Mouse (Mus musculus) E14TG2a.4 (cell line): ENCODE measurements around the gene Gm20388.
A peak's percentile ranks its signal among the peaks of the same experiment; 100 is the strongest.
"Not testable (repeated sequence)": the region's sequence is repeated elsewhere in the genome, so short reads cannot be mapped to it uniquely, and the experiment has no call there.

Experiments used
- H3K27me3 ChIP-seq: 2 replicates; pipeline ENCODE4 v1.6.1; 2014; ENCODE audit warnings: low read length, control low read depth; ENCODE audit not compliant: insufficient read depth
- H3K36me3 ChIP-seq: 2 replicates; pipeline ENCODE4 v1.6.1; 2014; ENCODE audit warnings: low read length, control low read depth; ENCODE audit not compliant: insufficient read depth
- H3K4me1 ChIP-seq: replicated peaks from 2 replicates; pipeline ENCODE4 v1.6.1; 2014; ENCODE audit warnings: low read depth, low read length, control low read depth
- H3K4me3 ChIP-seq: replicated peaks from 2 replicates; pipeline ENCODE4 v1.5.1; 2014; ENCODE audit warnings: mild to moderate bottlenecking, low read length
- H3K9me3 ChIP-seq: 2 replicates; pipeline ENCODE4 v1.6.1; 2014; ENCODE audit warnings: low read length, control low read depth
- CTCF ChIP-seq: conservative IDR thresholded peaks from 2 replicates; pipeline ENCODE4 v1.5.1; 2014; ENCODE audit warnings: low read length
- NANOG ChIP-seq: IDR thresholded peaks from 2 replicates; pipeline ENCODE4 v1.6.1; 2014; ENCODE audit warnings: borderline replicate concordance, low read length, mixed read lengths
- POU5F1 ChIP-seq: IDR thresholded peaks from 2 replicates; pipeline ENCODE4 v1.6.1; 2014; ENCODE audit warnings: low read length, borderline replicate concordance

Gm20388 gene

GRCm38 (mm10) chr8:121654131-121654530, 1743.5 kb downstream of the Gm20388 start:
- Histone ChIP-seq H3K4me1 (peaks cover 45% of the 10 kb centered on the region), H3K27me3 (peaks cover 33% of the 10 kb centered on the region), H3K4me3 (peak overlapping the region; percentile 84; the same call in 1 of the 2 replicates), H3K9me3 (no peaks in the 10 kb centered on the region), H3K36me3 (peaks cover 20% of the 10 kb centered on the region)
- no peak for TF ChIP-seq NANOG
- TF ChIP-seq POU5F1: no peak
- TF ChIP-seq CTCF: no peak

DNA sequence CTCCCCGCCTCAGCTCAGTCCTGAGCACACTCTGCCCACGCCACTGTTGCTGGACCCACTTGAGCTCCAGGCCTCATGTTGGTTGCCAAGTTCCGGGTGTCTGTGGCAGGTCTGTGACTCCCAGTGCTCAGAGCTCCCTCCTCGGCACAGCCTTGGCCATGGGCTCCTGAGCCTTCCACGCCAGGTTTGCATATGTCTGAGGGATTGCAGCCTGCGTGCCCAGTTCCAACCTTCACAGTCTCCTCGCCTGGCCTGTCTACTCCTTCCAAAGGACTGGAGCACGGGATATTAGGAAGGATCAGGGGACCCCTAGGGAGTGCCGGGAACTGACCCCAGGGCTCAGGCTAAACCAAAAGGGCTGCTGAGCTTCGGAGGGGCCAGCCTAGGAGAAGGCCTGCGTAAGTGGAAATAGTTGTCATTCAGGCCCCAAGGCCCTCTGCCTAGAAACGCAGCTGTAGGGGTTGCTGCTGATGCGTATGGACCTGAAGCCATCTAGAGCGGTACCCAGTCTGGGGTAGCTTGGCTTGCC, 1744.4 kb downstream of the Gm20388 start:
- TF ChIP-seq POU5F1: no peak
- no peak for TF ChIP-seq NANOG
- TF ChIP-seq CTCF: no peak
- peaks cover 14% of the 10 kb centered on the region for H3K36me3 ChIP-seq
- peaks cover 33% of the 10 kb centered on the region for H3K27me3 ChIP-seq
- H3K4me3 ChIP-seq: no peak overlapping the region
- H3K4me1 ChIP-seq: peaks cover 40% of the 10 kb centered on the region
- H3K9me3 ChIP-seq: no peaks in the 10 kb centered on the region

DNA sequence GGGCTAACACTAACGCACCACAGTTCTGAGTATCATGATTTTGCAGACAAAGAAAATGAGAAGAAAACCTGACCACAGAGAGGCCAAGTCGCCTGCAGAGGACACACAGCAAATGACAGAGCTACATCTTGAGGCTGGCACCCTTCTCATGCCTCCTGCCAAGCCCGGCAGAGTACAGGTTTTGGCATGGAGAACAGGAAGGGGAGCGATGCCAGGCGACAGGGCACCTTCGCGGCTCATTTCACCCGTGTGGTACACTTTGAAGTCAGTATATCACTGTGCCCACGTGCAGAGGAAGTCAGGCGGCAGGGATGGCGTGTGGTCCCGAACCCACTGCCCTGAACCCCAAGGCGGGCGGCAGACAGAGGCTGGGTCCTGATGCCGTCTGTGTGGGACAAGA, 1750.0 kb downstream of the Gm20388 start:
- peak overlapping the region; percentile 57 for H3K4me3 ChIP-seq
- no peaks in the 10 kb centered on the region for H3K9me3 ChIP-seq
- H3K4me1 ChIP-seq: peaks cover 33% of the 10 kb centered on the region
- H3K36me3 ChIP-seq: no peaks in the 10 kb centered on the region
- H3K27me3 ChIP-seq: peaks cover 7% of the 10 kb centered on the region; the same call in 1 of the 2 replicates
- TF ChIP-seq CTCF (no peak), POU5F1 (no peak), NANOG (no peak)

DNA sequence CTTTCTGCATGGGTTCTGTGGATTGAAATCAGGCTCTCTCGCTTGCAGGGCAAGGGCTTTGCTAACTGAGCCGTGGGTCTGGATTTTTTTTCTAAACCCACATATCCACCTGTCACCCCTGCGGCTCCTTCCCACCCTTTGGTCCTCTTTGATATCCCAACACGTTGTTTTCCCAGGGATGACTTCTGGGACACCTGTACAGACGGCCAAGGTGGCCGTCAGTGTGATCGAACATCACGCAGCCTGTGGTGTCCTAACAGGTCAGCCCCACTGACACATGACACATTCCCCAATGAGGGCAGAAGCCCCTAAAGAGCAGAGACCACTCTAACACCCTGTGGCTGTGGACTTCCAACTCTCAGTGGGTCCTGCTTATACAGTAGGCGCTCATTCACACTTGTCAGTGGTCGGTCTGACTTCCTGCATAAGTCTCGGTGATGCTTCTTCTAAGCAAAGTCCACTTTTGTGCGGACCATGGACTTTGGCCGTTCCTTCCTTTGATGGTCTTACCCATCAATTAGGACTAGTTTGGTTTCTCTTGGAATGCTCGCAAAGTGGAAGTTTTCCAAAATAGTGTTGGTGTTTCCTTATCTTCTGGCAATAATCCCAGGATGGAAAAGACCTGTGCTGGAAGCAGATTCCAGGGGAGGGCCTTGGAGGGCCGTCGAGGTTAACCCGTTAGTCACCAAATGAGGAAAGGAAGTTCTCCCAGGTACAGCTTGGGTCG, 1751.2 kb downstream of the Gm20388 start:
- Histone ChIP-seq H3K4me3 (no peak overlapping the region), H3K27me3 (0 out of 2 replicates have a peak, but pooled peaks cover 2% of the 10 kb centered on the region), H3K4me1 (peaks cover 37% of the 10 kb centered on the region), H3K9me3 (no peaks in the 10 kb centered on the region), H3K36me3 (no peaks in the 10 kb centered on the region)
- TF ChIP-seq CTCF (no peak), NANOG (no peak), POU5F1 (no peak)

DNA sequence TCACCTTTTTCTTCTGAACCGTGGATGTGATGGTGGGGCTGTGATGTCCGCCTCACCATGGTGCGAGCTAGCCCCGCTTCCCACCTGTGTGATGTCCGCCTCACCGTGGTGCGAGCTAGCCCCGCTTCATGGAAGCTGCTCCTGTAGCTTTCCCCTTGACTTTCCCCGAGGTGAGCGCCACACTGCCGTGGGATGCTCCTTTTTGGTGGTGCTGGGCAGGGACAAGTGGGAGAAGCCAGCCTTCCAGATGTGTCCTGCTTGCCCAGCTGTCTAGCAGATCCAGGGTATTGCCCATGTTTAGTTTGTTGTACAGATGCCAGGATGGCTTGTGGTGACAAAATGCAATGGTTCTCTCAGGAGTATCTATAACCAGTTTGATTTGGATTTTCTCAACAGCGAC, 1752.5 kb downstream of the Gm20388 start:
- TF ChIP-seq CTCF (no peak), NANOG (no peak), POU5F1 (no peak)
- Histone ChIP-seq H3K36me3 (no peaks in the 10 kb centered on the region), H3K27me3 (0 out of 2 replicates have a peak, but pooled peaks cover 2% of the 10 kb centered on the region), H3K4me3 (no peak overlapping the region), H3K9me3 (no peaks in the 10 kb centered on the region), H3K4me1 (peaks cover 39% of the 10 kb centered on the region)

GRCm38 (mm10) chr8:121665329-121665728, 1754.7 kb downstream of the Gm20388 start:
- Histone ChIP-seq H3K36me3 (no peaks in the 10 kb centered on the region), H3K4me3 (peak overlapping the region; percentile 68), H3K4me1 (peaks cover 56% of the 10 kb centered on the region), H3K27me3 (peaks cover 7% of the 10 kb centered on the region; the same call in 1 of the 2 replicates), H3K9me3 (no peaks in the 10 kb centered on the region)
- TF ChIP-seq NANOG: no peak
- TF ChIP-seq POU5F1: no peak
- TF ChIP-seq CTCF: no peak

- H3K4me1 ChIP-seq: peaks cover 50% of the 10 kb centered on the region
- peaks cover 12% of the 10 kb centered on the region for H3K27me3 ChIP-seq
- not testable (repeated sequence) for H3K9me3 ChIP-seq, H3K36me3 ChIP-seq
- H3K4me3 ChIP-seq: peak overlapping the region; percentile 66; the same call in 1 of the 2 replicates
Measured at GRCm38 (mm10) chr8:121667936-121668500, 1757.4 kb downstream of the Gm20388 start.

DNA sequence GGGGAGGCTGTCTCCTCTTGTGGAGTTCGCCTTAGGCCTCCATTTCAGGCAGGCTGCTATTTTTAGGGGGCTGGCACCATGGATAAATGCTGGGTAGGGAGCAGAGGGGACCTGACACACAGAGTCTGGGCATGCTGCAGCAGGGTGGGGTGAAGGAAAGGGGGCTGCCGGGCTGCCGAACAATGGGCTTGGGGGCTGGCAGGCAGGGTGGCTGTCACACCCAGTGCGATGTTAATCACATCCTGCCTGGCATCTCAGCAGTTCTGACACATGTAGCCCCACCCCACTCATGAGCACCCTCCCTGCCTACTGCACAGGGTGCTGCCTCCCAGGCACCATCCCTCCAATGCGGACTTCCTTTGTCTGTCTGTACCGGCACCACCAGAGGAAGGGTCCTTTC, 1757.9 kb downstream of the Gm20388 start:
- Histone ChIP-seq H3K4me3 (peak overlapping the region; percentile 66), H3K9me3 (no peaks in the 10 kb centered on the region), H3K27me3 (peaks cover 12% of the 10 kb centered on the region), H3K36me3 (no peaks in the 10 kb centered on the region), H3K4me1 (peaks cover 51% of the 10 kb centered on the region)
- TF ChIP-seq CTCF (no peak), POU5F1 (no peak), NANOG (no peak)

DNA sequence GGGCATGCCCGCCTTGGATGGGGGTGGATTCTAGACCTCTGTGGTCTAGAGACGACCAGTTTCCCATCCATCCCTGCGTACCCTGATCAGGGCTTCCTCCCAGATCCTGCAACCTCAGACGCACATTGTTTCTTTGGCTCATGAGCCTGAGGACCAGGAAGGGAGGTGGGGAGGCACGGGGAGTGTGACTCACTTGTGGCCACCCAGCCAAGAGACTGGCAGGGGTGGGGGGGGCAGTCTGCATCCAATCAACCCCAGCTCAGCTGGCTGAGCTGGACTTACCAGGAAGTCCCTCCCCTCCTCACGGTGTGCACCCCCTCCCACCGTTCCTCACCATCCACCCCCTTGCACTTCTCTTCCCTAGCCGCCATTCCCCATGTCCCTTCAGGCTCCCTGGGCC, 1758.6 kb downstream of the Gm20388 start:
- TF ChIP-seq NANOG: no peak
- TF ChIP-seq CTCF: no peak
- TF ChIP-seq POU5F1: no peak
- peaks cover 48% of the 10 kb centered on the region for H3K4me1 ChIP-seq
- peaks cover 12% of the 10 kb centered on the region for H3K27me3 ChIP-seq
- no peaks in the 10 kb centered on the region for H3K9me3 ChIP-seq
- H3K4me3 ChIP-seq: peak overlapping the region; percentile 66
- no peaks in the 10 kb centered on the region for H3K36me3 ChIP-seq
